Mouse (Mus musculus): ENCODE measurements at regions not wholly inside any gene's neighbourhood (a gene's known extent, or its start where the extent isn't known, plus 50 kb on each side); places are given as distances from the start of the nearest gene placed in this dataset.
"Not testable (repeated sequence)": the region's sequence is repeated elsewhere in the genome, so short reads cannot be mapped to it uniquely, and the experiment has no call there.

GRCm38 (mm10) chr4:122025866-122026265 lies 404.0 kb upstream of the Gm12887 start:
- Histone ChIP-seq H3K9me3 (peaks cover 4% of the 10 kb centered on the region; the same call in 1 of the 2 replicates), H3K27me3 (replicated peaks) (no peaks in the 10 kb centered on the region), H3K9ac (no peak overlapping the region), H3K4me3 (replicated peaks) (no peak overlapping the region), H3K4me2 (no peak overlapping the region), H3K36me3 (no peaks in the 10 kb centered on the region), H3K27ac (no peak overlapping the region), H3K4me1 (no peaks in the 10 kb centered on the region)
- 81% methylated on average over 1 of the region's 1 CpGs for WGBS
- peak; percentile 54; the same call in 1 of the 2 replicates for ATAC-seq (ENCODE audit: insufficient read depth, low FRiP score, low read depth)

GRCm38 (mm10) chr4:122022854-122023253 lies 401.0 kb upstream of the Gm12887 start:
- no peak for ATAC-seq (ENCODE audit: insufficient read depth, low FRiP score, low read depth)
- Histone ChIP-seq H3K9me3 (peaks cover 4% of the 10 kb centered on the region; the same call in 1 of the 2 replicates), H3K27me3 (replicated peaks) (no peaks in the 10 kb centered on the region), H3K27ac (no peak overlapping the region), H3K4me2 (no peak overlapping the region), H3K4me3 (replicated peaks) (no peak overlapping the region), H3K4me1 (no peaks in the 10 kb centered on the region), H3K36me3 (no peaks in the 10 kb centered on the region), H3K9ac (no peak overlapping the region)
- WGBS, result 90% methylated on average over 15 of the region's 15 CpGs

GRCm38 (mm10) chr4:122008938-122009459 lies 387.1 kb upstream of the Gm12887 start:
- not testable (repeated sequence) for H3K4me2 ChIP-seq; H3K9ac ChIP-seq; H3K27ac ChIP-seq; H3K4me1 ChIP-seq; H3K27me3 ChIP-seq (replicated peaks); H3K4me3 ChIP-seq (replicated peaks); H3K36me3 ChIP-seq
- peak; percentile 31; the same call in 1 of the 2 replicates for ATAC-seq (ENCODE audit: insufficient read depth, low FRiP score, low read depth)
- H3K9me3 ChIP-seq, result peaks cover 36% of the 10 kb centered on the region
- WGBS, result 92% methylated on average over 26 of the region's 26 CpGs

- Histone ChIP-seq H3K4me3 (replicated peaks) (no peak overlapping the region), H3K4me1 (no peaks in the 10 kb centered on the region), H3K9me3 (peaks cover 31% of the 10 kb centered on the region), H3K27ac (no peak overlapping the region), H3K9ac (no peak overlapping the region), H3K4me2 (no peak overlapping the region), H3K36me3 (no peaks in the 10 kb centered on the region), H3K27me3 (replicated peaks) (no peaks in the 10 kb centered on the region)
- 93% methylated on average over 39 of the region's 39 CpGs for WGBS
- peak; percentile 10; the same call in 1 of the 2 replicates for ATAC-seq (ENCODE audit: insufficient read depth, low FRiP score, low read depth)
Measured at GRCm38 (mm10) chr4:122008168-122008839, 386.4 kb upstream of the Gm12887 start.

GRCm38 (mm10) chr4:121986741-121987140 lies 364.8 kb upstream of the Gm12887 start:
- 60% methylated on average over 2 of the region's 2 CpGs for WGBS
- no peak overlapping the region for H3K9ac ChIP-seq
- no peaks in the 10 kb centered on the region for H3K27me3 ChIP-seq (replicated peaks)
- no peaks in the 10 kb centered on the region for H3K36me3 ChIP-seq
- ATAC-seq (ENCODE audit: insufficient read depth, low FRiP score, low read depth), result no peak
- H3K27ac ChIP-seq, result no peak overlapping the region
- 0 out of 2 replicates have a peak, but pooled peaks cover 15% of the 10 kb centered on the region for H3K9me3 ChIP-seq
- no peak overlapping the region for H3K4me3 ChIP-seq (replicated peaks)
- H3K4me1 ChIP-seq, result no peaks in the 10 kb centered on the region
- no peak overlapping the region for H3K4me2 ChIP-seq

GRCm38 (mm10) chr4:121985371-121985770 lies 363.5 kb upstream of the Gm12887 start:
- Histone ChIP-seq H3K9ac (no peak overlapping the region), H3K4me3 (replicated peaks) (no peak overlapping the region), H3K4me1 (no peaks in the 10 kb centered on the region), H3K27me3 (replicated peaks) (no peaks in the 10 kb centered on the region), H3K4me2 (no peak overlapping the region), H3K36me3 (no peaks in the 10 kb centered on the region), H3K9me3 (0 out of 2 replicates have a peak, but pooled peaks cover 15% of the 10 kb centered on the region), H3K27ac (no peak overlapping the region)
- 70% methylated on average over 1 of the region's 1 CpGs for WGBS
- no peak for ATAC-seq (ENCODE audit: insufficient read depth, low FRiP score, low read depth)

GRCm38 (mm10) chr4:121975831-121976230 lies 353.9 kb upstream of the Gm12887 start:
- Histone ChIP-seq H3K36me3 (no peaks in the 10 kb centered on the region), H3K27ac (no peak overlapping the region), H3K4me2 (no peak overlapping the region), H3K9me3 (0 out of 2 replicates have a peak, but pooled peaks cover 6% of the 10 kb centered on the region), H3K27me3 (replicated peaks) (no peaks in the 10 kb centered on the region), H3K4me1 (no peaks in the 10 kb centered on the region), H3K4me3 (replicated peaks) (no peak overlapping the region), H3K9ac (no peak overlapping the region)
- WGBS, result 79% methylated on average over 3 of the region's 3 CpGs
- no peak for ATAC-seq (ENCODE audit: insufficient read depth, low FRiP score, low read depth)
